Mouse (Mus musculus) cortical plate, adult 2 months (tissue): ENCODE results near the gene Med12l.

Experiments used
- CTCF ChIP-seq: fragments of 200-500 bp; IDR thresholded peaks from 2 replicates; pipeline ENCODE4 v1.5.1; 2011; ENCODE audit warnings: mild to moderate bottlenecking, control low read depth, low read length; ENCODE audit not compliant: insufficient read depth; ENCODE audit errors: extremely low read depth
- POLR2A ChIP-seq: fragments of 200-500 bp; IDR thresholded peaks from 2 replicates; pipeline ENCODE4 v1.6.1; 2011; ENCODE audit warnings: mild to moderate bottlenecking, low read length, control low read depth; ENCODE audit not compliant: insufficient read depth; ENCODE audit errors: extremely low read depth

DNA sequence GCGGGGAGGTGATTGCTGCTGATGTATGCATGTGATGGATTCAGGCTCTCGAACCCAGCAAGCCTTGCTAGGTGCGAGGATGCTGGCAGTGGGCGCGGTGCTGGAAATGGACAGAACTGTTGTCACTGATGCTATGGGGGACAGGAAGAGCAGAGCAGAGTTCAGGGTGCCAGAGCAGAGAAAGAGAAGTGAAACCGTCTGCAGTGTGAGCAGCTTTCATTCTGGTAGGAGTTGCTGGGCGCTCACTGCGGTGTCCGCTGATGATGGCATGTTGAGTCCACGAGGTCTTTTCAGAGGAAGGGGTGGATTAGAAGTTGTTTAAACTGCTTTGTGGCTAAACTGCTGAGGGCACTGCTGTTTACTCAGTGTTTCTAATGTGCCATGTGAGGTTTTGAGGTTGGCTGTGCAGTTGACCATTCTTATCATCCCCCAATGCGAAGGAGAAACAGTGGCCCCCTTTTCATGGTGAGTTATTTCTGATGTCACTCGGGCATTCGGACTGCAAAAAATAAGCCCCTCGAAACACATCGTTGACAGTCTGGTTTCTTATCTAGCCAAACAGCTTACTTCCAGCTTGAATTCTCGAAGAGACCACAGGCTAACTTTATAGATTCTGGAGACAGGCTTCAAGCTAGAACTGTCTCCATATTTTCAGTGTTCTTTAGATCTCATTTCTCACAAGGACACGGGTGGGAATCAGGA is 49.4 kb downstream of the Med12l start:
- no peak for TF ChIP-seq CTCF
- TF ChIP-seq POLR2A, result no peak
